Mouse (Mus musculus) liver, embryonic 15.5 days (tissue): ENCODE measurements around the gene Tyrobp. TPM values are rescaled to one million over a fixed set of nuclear protein-coding genes. Genes with fewer than 3 reads are reported as not detected.

ENCODE experiments used
- ATAC-seq: fragments of 200-750 bp; cut with Nextera tagmentation; 2 replicates; pipeline ENCODE4 v1.8.0; 2017; ENCODE audit warnings: moderate number of reproducible peaks, mild to moderate bottlenecking, moderate library complexity; ENCODE audit not compliant: insufficient read depth
- H3K27ac ChIP-seq: fragments of 300-500 bp; sonication (generic); replicated peaks from 2 replicates; pipeline ENCODE4 v1.5.1; 2015; ENCODE audit warnings: mild to moderate bottlenecking, inconsistent platforms
- H3K27me3 ChIP-seq: fragments of 300-500 bp; sonication (generic); 2 replicates; pipeline ENCODE4 v1.6.1; 2015; ENCODE audit warnings: mild to moderate bottlenecking, inconsistent platforms
- H3K36me3 ChIP-seq: fragments of 300-500 bp; sonication (generic); replicated peaks from 2 replicates; pipeline ENCODE4 v1.6.1; 2015; ENCODE audit warnings: moderate library complexity, mild to moderate bottlenecking, inconsistent platforms
- H3K4me1 ChIP-seq: fragments of 300-500 bp; sonication (generic); replicated peaks from 2 replicates; pipeline ENCODE4 v1.6.1; 2015; ENCODE audit warnings: inconsistent platforms
- H3K4me2 ChIP-seq: fragments of 300-500 bp; sonication (generic); 2 replicates; pipeline ENCODE4 v1.6.1; 2015; ENCODE audit warnings: moderate library complexity, mild to moderate bottlenecking, inconsistent platforms
- H3K4me3 ChIP-seq: fragments of 300-500 bp; sonication (generic); replicated peaks from 2 replicates; pipeline ENCODE4 v1.5.1; 2015; ENCODE audit warnings: mild to moderate bottlenecking, inconsistent platforms
- H3K9ac ChIP-seq: fragments of 300-500 bp; sonication (generic); 2 replicates; pipeline ENCODE4 v1.6.1; 2015; ENCODE audit warnings: moderate library complexity, mild to moderate bottlenecking, inconsistent platforms
- H3K9me3 ChIP-seq: fragments of 300-500 bp; sonication (generic); replicated peaks from 2 replicates; pipeline ENCODE4 v1.6.1; 2016; ENCODE audit warnings: inconsistent platforms
- WGBS: fragments of 180-500 bp; shearing (Covaris S2); methylation state at CpG from one replicate; pipeline ENCODE4 v1.1.7; 2015; ENCODE audit warnings: mixed read lengths; ENCODE audit not compliant: insufficient replicate concordance; 5-methylcytosine and 5-hydroxymethylcytosine counted together
- polyA plus RNA-seq: library from polyadenylated mRNA; unstranded; fragments of >200 nt; fragmentation: Nextera tagmentation; extraction: Ambion mirVana; gene quantifications from 2 replicates; pipeline ENCODE4 v1.2.1, GENCODE M21; 2015

Gene Tyrobp
- 146 and 160 TPM in 2 replicates for polyA plus RNA-seq

DNA sequence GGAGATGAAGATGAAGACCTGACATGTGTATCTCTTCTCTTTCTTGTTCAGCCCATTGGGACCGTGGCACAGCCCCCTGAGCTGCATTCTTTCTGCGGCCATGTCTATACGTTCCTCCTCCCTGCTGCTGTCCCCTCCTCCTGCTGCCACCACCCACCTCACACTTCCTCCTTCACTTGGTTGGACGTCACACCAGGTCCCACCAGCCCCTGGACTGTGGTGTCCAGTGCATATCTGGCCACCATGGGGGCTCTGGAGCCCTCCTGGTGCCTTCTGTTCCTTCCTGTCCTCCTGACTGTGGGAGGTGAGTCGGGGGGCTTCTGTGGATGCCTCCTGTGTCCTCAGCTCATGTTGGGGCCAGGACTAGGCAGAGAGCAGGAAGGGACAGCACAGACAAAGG is at the start of gene Tyrobp:
Gene Tyrobp (plus strand): TSS at position 165 of the 400 bp plus-strand sequence.
- H3K4me2 ChIP-seq, result peak within 1 kb of the TSS; percentile 15; the same call in 1 of the 2 replicates
- peaks cover 10% of the 10 kb centered on the region; the same call in 1 of the 2 replicates for H3K4me1 ChIP-seq
- peak; percentile 32; the same call in 1 of the 2 replicates for ATAC-seq
- no peaks in the 10 kb centered on the region for H3K36me3 ChIP-seq
- no peaks in the 10 kb centered on the region for H3K27me3 ChIP-seq
- no peaks in the 10 kb centered on the region for H3K9me3 ChIP-seq
- peak within 1 kb of the TSS; percentile 73 for H3K27ac ChIP-seq
- no peak within 1 kb of the TSS for H3K9ac ChIP-seq
- 12% methylated on average over 5 of the region's 5 CpGs for WGBS
- peak within 1 kb of the TSS; percentile 38 for H3K4me3 ChIP-seq

DNA sequence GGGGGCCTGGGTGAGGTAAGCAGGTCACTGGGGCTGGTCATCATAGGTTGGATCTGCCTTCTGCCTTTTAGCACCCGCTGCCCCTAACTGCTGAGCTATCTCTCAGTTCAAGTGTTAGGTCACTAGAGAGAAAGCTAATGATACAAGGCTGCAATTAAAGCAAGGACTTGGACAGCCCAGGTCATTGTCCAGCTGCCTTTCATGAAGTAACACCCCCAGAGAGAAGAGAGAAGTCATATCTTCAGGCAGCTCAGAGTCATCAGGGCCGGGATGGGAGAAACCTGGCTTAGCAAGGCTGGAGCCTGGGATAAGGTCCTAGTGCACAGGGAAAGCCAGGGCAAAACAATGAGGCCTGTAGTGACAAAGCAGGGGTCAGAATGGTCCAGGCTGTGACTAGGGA is 46.1 kb upstream of the Tyrobp start:
- no peaks in the 10 kb centered on the region for H3K36me3 ChIP-seq
- no peaks in the 10 kb centered on the region for H3K9me3 ChIP-seq
- H3K4me2 ChIP-seq, result no peak overlapping the region
- ATAC-seq, result no peak
- H3K4me3 ChIP-seq, result no peak overlapping the region
- no peaks in the 10 kb centered on the region for H3K4me1 ChIP-seq
- no peak overlapping the region for H3K9ac ChIP-seq
- no peak overlapping the region for H3K27ac ChIP-seq
- peaks cover 19% of the 10 kb centered on the region for H3K27me3 ChIP-seq
- WGBS, result 56% methylated on average over 2 of the region's 2 CpGs

DNA sequence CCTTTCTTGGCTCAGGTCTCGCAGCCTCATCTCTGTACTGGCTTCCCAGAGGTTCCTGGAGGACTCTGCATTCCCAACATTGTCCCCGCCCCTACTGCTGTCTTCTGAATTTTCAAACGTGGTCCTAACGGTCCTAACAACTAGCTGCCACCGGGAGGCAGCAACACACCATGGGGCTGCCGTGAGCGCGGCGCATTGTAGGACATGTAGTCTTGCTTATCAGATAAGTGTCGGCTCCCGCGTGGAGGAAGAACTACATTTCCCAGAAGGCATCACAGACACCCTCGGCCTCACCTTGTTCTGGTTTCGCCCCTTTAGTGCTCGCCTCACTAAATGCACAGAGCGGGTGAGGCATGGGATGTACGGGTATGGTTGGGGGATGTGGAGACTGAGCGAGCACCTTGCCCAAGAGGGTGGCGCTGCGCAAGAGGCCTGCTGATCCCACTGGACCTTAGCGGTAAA is 40.0 kb upstream of the Tyrobp start:
- Histone ChIP-seq H3K27ac (no peak overlapping the region), H3K4me2 (peak overlapping the region; percentile 72), H3K9ac (0 out of 2 replicates have a peak overlapping the region, but pooled peaks have one; percentile 13), H3K9me3 (no peaks in the 10 kb centered on the region), H3K4me1 (peaks cover 4% of the 10 kb centered on the region), H3K4me3 (peak overlapping the region; percentile 53), H3K36me3 (no peaks in the 10 kb centered on the region), H3K27me3 (no peaks in the 10 kb centered on the region; the same call in 1 of the 2 replicates)
- peak; percentile 94 for ATAC-seq
- WGBS, result under 1% methylated on average over 21 of the region's 21 CpGs

DNA sequence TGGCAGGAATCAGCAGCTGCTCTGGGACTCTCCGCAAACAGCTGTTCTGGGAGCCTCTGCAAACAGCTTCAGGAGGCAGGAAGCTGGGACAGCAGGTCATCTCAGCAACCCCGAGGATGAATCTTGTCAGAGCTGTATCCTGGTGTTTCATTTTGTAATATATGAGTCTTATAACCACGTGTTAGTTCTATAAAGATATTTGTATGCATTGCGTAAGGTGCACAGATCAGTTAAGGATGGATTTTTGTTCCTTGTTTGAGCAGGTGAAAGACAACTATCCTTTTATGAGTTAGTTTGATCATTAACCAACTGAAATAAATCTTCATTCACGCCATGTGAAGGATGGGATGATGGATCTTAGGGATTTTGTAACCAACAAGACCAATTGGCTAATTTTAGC is 33.5 kb upstream of the Tyrobp start:
- WGBS, result 41% methylated on average over 5 of the region's 5 CpGs
- ATAC-seq, result no peak

DNA sequence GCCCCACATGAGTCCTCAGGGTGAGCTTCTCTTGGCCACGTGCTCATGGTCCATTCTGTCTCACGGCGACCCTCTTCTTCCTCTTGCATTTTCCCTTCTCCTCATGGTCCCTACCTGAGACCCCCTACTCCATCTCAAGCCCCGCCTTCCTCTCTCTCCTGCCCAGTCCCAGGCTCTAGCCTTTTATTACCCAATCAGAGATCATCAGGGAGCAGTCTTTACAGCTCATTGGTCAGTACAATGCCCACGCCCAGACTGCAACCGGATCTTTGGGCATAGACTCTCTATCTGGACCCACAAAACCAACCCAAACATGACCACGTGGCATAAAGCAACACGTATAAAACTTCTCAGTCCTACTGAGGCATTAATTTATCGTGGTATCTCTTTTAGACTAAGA is 29.5 kb upstream of the Tyrobp start:
- ATAC-seq, result no peak
- Histone ChIP-seq H3K27ac (no peak overlapping the region), H3K4me1 (no peaks in the 10 kb centered on the region), H3K36me3 (no peaks in the 10 kb centered on the region), H3K27me3 (no peaks in the 10 kb centered on the region), H3K4me3 (no peak overlapping the region), H3K9ac (no peak overlapping the region), H3K4me2 (no peak overlapping the region), H3K9me3 (no peaks in the 10 kb centered on the region)
- 61% methylated on average over 9 of the region's 9 CpGs for WGBS

More for the DNA sequence above, 33.5 kb upstream of the Tyrobp start:
- H3K4me1 ChIP-seq, result no peaks in the 10 kb centered on the region
- no peak overlapping the region for H3K27ac ChIP-seq
- no peaks in the 10 kb centered on the region for H3K27me3 ChIP-seq
- H3K9ac ChIP-seq, result no peak overlapping the region
- no peak overlapping the region for H3K4me2 ChIP-seq
- H3K9me3 ChIP-seq, result no peaks in the 10 kb centered on the region
- H3K36me3 ChIP-seq, result no peaks in the 10 kb centered on the region
- H3K4me3 ChIP-seq, result no peak overlapping the region

DNA sequence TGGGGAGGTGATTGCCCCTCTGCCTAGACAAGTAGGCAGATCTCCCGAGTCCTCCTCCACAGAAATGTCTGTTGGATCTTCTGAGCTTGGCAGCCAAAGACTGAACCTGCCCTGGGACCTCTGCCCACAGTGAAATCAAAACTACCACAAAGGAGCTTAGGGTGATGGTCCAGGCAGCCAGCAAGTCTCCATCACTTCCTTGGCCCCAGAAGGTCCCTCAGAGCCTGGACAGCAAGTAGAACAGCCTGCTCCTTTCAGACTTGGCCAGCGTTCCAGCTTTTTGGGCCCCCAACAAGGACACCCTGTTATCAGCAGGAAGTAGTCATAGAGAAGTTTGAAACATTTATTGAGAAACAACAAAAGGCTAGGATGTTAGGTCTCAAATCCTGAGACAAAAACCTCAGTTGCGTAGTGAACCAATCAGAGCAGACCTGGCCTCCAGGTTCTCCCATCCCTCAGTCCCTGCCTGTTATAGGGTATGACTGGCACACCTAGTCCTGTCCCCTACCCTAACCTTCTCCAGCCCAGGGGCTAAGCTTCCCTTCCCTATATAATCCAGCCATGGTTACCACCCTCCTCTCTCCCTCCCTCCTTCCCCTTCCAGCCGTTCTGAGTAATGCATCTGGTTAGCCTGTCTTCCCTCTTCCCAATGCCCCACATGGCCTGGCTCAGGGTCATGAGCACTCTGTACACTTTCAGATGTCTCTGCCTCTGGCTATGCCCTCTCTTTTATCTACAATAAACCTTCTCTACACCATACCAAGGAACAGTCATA is 20.6 kb upstream of the Tyrobp start:
- Histone ChIP-seq H3K27ac (no peak overlapping the region), H3K27me3 (no peaks in the 10 kb centered on the region), H3K4me3 (no peak overlapping the region), H3K9me3 (no peaks in the 10 kb centered on the region), H3K9ac (no peak overlapping the region), H3K4me2 (no peak overlapping the region), H3K4me1 (peaks cover 5% of the 10 kb centered on the region; the same call in 1 of the 2 replicates), H3K36me3 (no peaks in the 10 kb centered on the region)
- WGBS, result 35% methylated on average over 4 of the region's 4 CpGs
- no peak for ATAC-seq

DNA sequence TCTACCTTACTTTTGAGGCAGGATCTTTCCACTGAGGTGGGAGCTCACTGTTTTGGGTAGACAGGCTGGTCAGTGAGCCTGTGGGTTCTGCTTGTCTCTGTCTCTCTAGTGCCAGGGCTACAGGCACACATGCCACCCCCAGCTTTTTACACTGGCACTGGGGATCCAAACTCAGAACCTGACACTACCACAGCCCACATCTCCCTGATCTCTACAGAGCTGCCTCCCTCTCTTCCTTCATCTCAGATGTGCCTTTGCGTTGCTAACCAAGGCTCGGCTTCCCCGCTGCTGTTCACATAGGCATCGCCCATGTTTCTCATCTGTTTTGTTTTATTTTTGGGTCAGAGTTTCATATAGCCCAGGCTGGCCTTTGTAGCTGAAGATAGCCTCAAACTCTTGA is 19.9 kb upstream of the Tyrobp start:
- Histone ChIP-seq H3K27ac (peak overlapping the region; percentile 67), H3K4me3 (no peak overlapping the region), H3K9me3 (no peaks in the 10 kb centered on the region), H3K27me3 (no peaks in the 10 kb centered on the region), H3K4me2 (no peak overlapping the region), H3K4me1 (peaks cover 5% of the 10 kb centered on the region; the same call in 1 of the 2 replicates), H3K9ac (no peak overlapping the region), H3K36me3 (no peaks in the 10 kb centered on the region)
- ATAC-seq, result no peak
- 56% methylated on average over 4 of the region's 4 CpGs for WGBS

DNA sequence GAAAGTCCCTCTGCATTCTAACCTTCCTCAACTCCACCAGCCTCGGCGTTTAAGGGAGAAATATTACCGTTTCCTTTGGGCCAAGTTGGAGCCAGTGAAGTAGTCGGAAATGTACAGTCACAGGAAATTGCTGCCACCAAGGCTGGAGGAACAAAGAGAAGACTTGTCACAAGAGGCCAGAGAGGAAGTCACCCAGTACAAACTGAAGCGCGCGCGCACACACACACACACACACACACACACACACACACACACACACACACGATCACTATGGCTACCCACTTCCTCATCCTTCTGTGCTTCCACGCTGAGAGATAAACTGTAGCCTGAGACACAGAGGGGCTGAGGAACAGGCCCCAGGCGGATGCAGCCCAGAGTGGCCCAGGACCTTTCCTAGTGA is 19.2 kb upstream of the Tyrobp start:
- no peak overlapping the region for H3K4me3 ChIP-seq
- WGBS, result 13% methylated on average over 11 of the region's 11 CpGs
- H3K27ac ChIP-seq, result peak overlapping the region; percentile 67
- ATAC-seq, result peak; percentile 70
- H3K4me2 ChIP-seq, result no peak overlapping the region
- no peaks in the 10 kb centered on the region for H3K36me3 ChIP-seq
- no peaks in the 10 kb centered on the region for H3K9me3 ChIP-seq
- H3K9ac ChIP-seq, result no peak overlapping the region
- H3K27me3 ChIP-seq, result no peaks in the 10 kb centered on the region
- H3K4me1 ChIP-seq, result peaks cover 5% of the 10 kb centered on the region; the same call in 1 of the 2 replicates

DNA sequence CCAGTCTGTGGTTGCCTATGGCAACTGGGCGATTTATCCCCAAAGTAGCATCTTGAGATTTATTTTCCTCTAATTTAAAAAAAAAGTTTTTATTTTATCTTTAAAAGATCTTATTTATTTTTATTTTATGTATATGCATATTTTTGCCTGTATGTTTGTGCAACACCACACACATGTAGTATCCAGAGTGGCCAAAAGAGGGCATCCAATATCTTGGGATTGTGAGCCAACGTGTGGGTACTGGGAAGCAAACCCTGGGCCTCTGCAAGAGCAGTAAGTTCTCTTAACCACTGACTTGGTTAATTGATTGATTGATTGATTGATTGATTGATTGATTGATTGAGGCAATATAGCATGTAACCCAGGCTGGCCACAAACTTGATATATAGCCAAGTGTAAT is 18.7 kb upstream of the Tyrobp start:
- H3K27me3 ChIP-seq, result no peaks in the 10 kb centered on the region
- no peak overlapping the region for H3K27ac ChIP-seq
- no peak overlapping the region for H3K4me2 ChIP-seq
- peaks cover 5% of the 10 kb centered on the region; the same call in 1 of the 2 replicates for H3K4me1 ChIP-seq
- H3K36me3 ChIP-seq, result no peaks in the 10 kb centered on the region
- no peak for ATAC-seq
- no peak overlapping the region for H3K4me3 ChIP-seq
- WGBS, result 47% methylated on average over 2 of the region's 2 CpGs
- no peak overlapping the region for H3K9ac ChIP-seq
- no peaks in the 10 kb centered on the region for H3K9me3 ChIP-seq

DNA sequence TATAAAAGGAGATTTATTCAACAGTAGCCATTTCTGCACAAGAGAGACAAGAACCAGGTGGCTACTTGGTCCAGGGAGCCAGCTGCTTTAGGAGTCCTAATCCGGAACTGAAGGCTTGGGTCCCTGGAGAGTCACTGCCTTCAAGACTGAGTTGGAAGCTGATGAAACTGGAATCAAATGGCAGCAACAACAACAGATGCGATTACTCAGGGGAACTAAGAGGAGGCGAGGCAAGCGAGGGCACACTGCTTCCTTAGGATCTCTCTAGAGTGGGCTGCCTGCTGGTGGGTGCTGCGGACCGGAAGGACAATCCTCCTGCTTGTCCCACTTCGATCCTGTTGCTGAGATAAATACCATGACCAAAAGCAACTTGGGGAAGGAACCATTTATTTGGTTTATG is 13.9 kb upstream of the Tyrobp start:
- no peak for ATAC-seq
- Histone ChIP-seq H3K4me1 (no peaks in the 10 kb centered on the region), H3K36me3 (no peaks in the 10 kb centered on the region), H3K9ac (no peak overlapping the region), H3K27me3 (no peaks in the 10 kb centered on the region), H3K4me3 (no peak overlapping the region), H3K4me2 (no peak overlapping the region), H3K27ac (no peak overlapping the region), H3K9me3 (no peaks in the 10 kb centered on the region)
- WGBS, result 57% methylated on average over 7 of the region's 7 CpGs

DNA sequence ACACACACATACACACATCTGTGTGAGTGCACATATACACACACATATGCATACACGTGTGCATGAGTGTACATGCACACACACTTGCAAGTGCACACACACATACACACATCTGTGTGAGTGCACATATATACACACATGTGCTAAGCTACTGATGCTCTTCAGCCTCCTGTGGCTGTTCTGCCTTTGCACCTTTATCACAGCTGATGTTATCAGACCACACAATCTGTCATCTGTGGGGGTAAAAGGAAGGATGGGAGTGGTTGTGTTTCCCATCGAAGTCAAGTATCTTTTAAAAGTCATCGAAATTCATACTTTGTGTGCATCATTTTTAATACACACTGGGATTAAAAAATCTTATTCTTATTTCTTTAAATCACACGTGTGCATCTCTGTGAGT is 11.2 kb upstream of the Tyrobp start:
- WGBS, result 34% methylated on average over 4 of the region's 4 CpGs
- Histone ChIP-seq H3K9me3 (no peaks in the 10 kb centered on the region), H3K27me3 (no peaks in the 10 kb centered on the region), H3K27ac (no peak overlapping the region), H3K9ac (no peak overlapping the region), H3K4me1 (no peaks in the 10 kb centered on the region), H3K36me3 (no peaks in the 10 kb centered on the region), H3K4me3 (no peak overlapping the region), H3K4me2 (no peak overlapping the region)
- ATAC-seq, result no peak
